Mouse (Mus musculus): ENCODE data around the gene Serpina1e. TPM values are rescaled to one million over a fixed set of nuclear protein-coding genes. Genes with fewer than 3 reads are reported as not detected.
"Not testable (repeated sequence)": the region's sequence is repeated elsewhere in the genome, so short reads cannot be mapped to it uniquely, and the experiment has no call there.

Serpina1e gene
- polyA plus RNA-seq, 1 experiment from 2014 or later: 0.33 TPM

DNA sequence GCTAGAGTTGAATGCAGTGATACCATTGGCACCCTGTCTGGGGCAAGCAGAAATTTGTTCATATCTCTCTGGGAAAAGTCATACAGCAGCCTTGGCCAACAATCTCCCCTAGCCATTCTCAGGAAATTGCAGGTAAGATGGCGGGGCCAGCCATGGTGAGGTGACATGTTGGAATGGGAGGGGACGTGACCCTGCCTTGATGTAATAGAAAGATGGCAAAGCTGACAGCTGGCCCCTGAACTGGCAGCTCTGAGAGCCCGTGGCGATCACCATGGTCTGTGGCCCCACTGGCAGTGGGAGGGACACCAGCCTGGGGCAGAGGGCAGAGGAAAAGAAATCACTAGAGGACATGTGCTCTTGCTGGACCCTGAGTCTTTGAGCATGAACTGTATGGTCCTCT, 12.5 kb downstream of the Serpina1e start:
- Histone ChIP-seq H3K4me3 (ENCODE audit: low read depth, low read length) (no peak overlapping the region), H3K4me2 (replicated peaks; ENCODE audit: low read depth, low read length) (no peak overlapping the region), H3K4me1 (ENCODE audit: insufficient read depth, low read depth, low read length) (no peaks in the 10 kb centered on the region), H3K36me3 (ENCODE audit: insufficient read depth, low read length) (no peaks in the 10 kb centered on the region), H3K9ac (replicated peaks; ENCODE audit: low read depth) (no peak overlapping the region), H3K9me3 (ENCODE audit: low read length) (no peaks in the 10 kb centered on the region), H3K27ac (ENCODE audit: low read length) (no peak overlapping the region), H3K27me3 (replicated peaks; ENCODE audit: insufficient read depth, low read length) (no peaks in the 10 kb centered on the region)
- DNase-seq (ENCODE audit: low spot score) (no peak), ATAC-seq (no peak)
- WGBS: 78% methylated on average over 4 of the region's 4 CpGs
- no peak for TF ChIP-seq EP300 (IDR thresholded peaks at IDR 0.05)
- TF ChIP-seq CTCF (IDR thresholded peaks at IDR 0.05): no peak

DNA sequence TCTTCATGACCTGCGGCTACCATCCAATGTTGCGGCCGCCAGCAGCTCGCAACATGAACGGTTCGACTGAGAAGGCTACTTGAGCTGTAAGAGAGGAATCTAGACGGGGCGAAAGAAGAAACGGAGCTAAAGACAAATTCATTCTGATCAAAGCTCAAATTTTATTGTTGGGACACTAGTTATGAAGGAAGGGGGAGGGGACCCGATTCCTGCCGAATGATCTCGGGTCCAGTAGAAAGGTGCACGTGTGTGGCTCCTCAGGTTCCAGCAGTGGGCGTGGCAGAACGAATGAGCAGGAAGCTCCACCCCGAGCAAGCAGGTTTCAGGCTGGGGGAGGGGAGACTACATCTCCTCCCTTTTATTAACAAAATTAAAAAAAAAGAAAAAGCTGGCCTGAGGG, 49.6 kb downstream of the Serpina1e start:
- not testable (repeated sequence) for H3K36me3 ChIP-seq (ENCODE audit: insufficient read depth, low read length); H3K9me3 ChIP-seq (ENCODE audit: low read length); DNase-seq (ENCODE audit: low spot score); H3K27me3 ChIP-seq (replicated peaks; ENCODE audit: insufficient read depth, low read length); H3K9ac ChIP-seq (replicated peaks; ENCODE audit: low read depth); H3K4me3 ChIP-seq (ENCODE audit: low read depth, low read length); H3K27ac ChIP-seq (ENCODE audit: low read length); H3K4me2 ChIP-seq (replicated peaks; ENCODE audit: low read depth, low read length); H3K4me1 ChIP-seq (ENCODE audit: insufficient read depth, low read depth, low read length); ATAC-seq
- WGBS: 93% methylated on average over 11 of the region's 16 CpGs

DNA sequence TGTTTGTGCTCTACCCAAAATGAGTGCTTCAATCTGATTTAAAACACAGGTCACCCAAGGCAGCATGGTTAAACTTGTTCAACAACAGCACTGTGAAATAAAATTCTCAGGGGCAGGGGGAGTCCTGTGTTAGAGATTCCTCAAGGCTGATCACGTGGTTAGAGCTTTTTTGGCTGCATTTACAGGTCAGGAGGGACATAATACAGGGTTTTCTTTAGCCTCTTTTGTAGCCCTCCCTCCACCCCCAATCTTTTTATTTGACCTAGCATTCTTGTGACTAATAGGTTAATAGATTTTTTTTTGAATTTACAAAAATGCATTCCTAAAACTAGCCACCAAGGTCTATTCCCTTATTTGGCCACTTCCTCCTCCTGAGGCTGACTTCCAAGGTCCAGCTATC, 51.0 kb downstream of the Serpina1e start:
- not testable (repeated sequence) for H3K4me2 ChIP-seq (replicated peaks; ENCODE audit: low read depth, low read length); ATAC-seq
- WGBS: 35% methylated on average over 1 of the region's 1 CpGs

DNA sequence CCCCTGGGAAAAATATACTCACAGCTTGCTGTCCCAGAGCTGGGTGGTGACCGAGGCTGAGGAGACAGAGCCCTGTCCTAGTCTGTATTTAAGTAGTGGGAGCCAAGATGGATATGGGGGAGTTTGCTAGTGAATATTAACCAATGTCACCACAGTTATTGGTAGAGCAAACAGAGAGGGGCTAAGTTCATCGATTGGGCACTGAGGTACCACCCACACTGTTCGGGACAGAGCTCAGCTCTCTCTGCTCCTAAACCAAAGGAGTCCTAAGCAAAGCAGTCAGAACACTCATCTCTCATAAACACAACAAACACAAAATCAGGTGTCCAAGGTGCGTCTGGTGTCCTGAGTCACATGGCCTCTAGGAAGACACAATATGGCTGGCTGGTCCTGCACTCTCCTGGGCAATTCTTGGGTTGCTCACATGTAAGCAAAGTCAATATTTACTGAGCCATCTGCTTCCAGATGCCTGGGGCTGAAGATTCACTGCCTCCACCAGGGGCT, 53.9 kb downstream of the Serpina1e start, which contains the start of gene Serpina1c:
Gene Serpina1c (minus strand): TSS at position 51 of the 504 bp plus-strand sequence.
- ATAC-seq; H3K36me3 ChIP-seq (ENCODE audit: insufficient read depth, low read length); H3K9me3 ChIP-seq (ENCODE audit: low read length): not testable (repeated sequence)

More for the DNA sequence above, 51.0 kb downstream of the Serpina1e start:
- not testable (repeated sequence) for H3K9ac ChIP-seq (replicated peaks; ENCODE audit: low read depth); H3K9me3 ChIP-seq (ENCODE audit: low read length); H3K36me3 ChIP-seq (ENCODE audit: insufficient read depth, low read length); H3K4me1 ChIP-seq (ENCODE audit: insufficient read depth, low read depth, low read length); DNase-seq (ENCODE audit: low spot score); H3K4me3 ChIP-seq (ENCODE audit: low read depth, low read length); H3K27ac ChIP-seq (ENCODE audit: low read length); H3K27me3 ChIP-seq (replicated peaks; ENCODE audit: insufficient read depth, low read length)

DNA sequence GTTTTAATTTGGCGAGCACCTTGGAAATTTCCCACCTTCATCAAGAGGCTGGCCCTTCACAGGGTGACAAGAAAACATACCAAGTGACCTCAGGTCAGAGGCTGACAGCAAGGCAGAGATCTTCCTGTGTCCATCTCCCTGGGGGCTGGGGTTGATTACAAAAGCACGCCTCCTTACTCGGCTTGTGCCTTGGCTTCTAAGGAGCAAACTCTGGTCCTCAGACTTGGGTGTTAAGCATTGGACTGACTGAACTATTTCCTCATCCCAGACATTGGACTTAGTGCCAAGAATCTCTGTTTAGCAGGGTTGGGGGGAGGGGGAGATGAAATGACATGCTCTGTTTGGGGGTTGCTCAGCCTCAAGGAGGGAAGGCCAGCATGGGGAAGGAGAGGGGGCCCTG, 56.8 kb downstream of the Serpina1e start:
- H3K4me2 ChIP-seq (replicated peaks; ENCODE audit: low read depth, low read length); H3K27me3 ChIP-seq (replicated peaks; ENCODE audit: insufficient read depth, low read length); H3K4me3 ChIP-seq (ENCODE audit: low read depth, low read length); H3K4me1 ChIP-seq (ENCODE audit: insufficient read depth, low read depth, low read length); H3K36me3 ChIP-seq (ENCODE audit: insufficient read depth, low read length); DNase-seq (ENCODE audit: low spot score); H3K9me3 ChIP-seq (ENCODE audit: low read length); H3K27ac ChIP-seq (ENCODE audit: low read length); H3K9ac ChIP-seq (replicated peaks; ENCODE audit: low read depth); ATAC-seq: not testable (repeated sequence)
- 87% methylated on average over 3 of the region's 3 CpGs for WGBS

More for the DNA sequence above, 53.9 kb downstream of the Serpina1e start, which contains the start of gene Serpina1c:
- not testable (repeated sequence) for H3K27me3 ChIP-seq (replicated peaks; ENCODE audit: insufficient read depth, low read length); H3K9ac ChIP-seq (replicated peaks; ENCODE audit: low read depth); H3K4me1 ChIP-seq (ENCODE audit: insufficient read depth, low read depth, low read length); DNase-seq (ENCODE audit: low spot score); H3K4me2 ChIP-seq (replicated peaks; ENCODE audit: low read depth, low read length); H3K27ac ChIP-seq (ENCODE audit: low read length); H3K4me3 ChIP-seq (ENCODE audit: low read depth, low read length)
- WGBS: 69% methylated on average over 3 of the region's 4 CpGs

Other genes starting within 250 kb of the Serpina1e start
- 0.36 and 0.43 TPM in 2 replicates for gene Serpina1d, start 185.4 kb downstream of the Serpina1e start, polyA plus RNA-seq (2015; fragmentation: Nextera tagmentation; extraction: Ambion mirVana)
- 0.14 and 0.16 TPM in 2 replicates for gene Serpina1b, start 128.6 kb downstream of the Serpina1e start, polyA plus RNA-seq (2015; fragmentation: Nextera tagmentation; extraction: Ambion mirVana)
- 0.18 and 0.20 TPM in 2 replicates for gene Serpina1a, start 95.4 kb downstream of the Serpina1e start, polyA plus RNA-seq (2015; fragmentation: Nextera tagmentation; extraction: Ambion mirVana)
- gene Serpina1c, start 54.1 kb downstream of the Serpina1e start, polyA plus RNA-seq (2015; fragmentation: Nextera tagmentation; extraction: Ambion mirVana): 0.18 and 0.20 TPM in 2 replicates
- not detected in 2 replicates for gene Serpina11, start 31.0 kb upstream of the Serpina1e start, polyA plus RNA-seq (2015; fragmentation: Nextera tagmentation; extraction: Ambion mirVana)
- 0.32 and 0.89 TPM in 2 replicates for gene Serpina9, start 54.8 kb upstream of the Serpina1e start, polyA plus RNA-seq (2015; fragmentation: Nextera tagmentation; extraction: Ambion mirVana)
- 0.04 TPM in 1 of 2 replicates, not detected in the other for gene Serpina12, start 85.5 kb upstream of the Serpina1e start, polyA plus RNA-seq (2015; fragmentation: Nextera tagmentation; extraction: Ambion mirVana)
- gene Serpina5, start 142.1 kb upstream of the Serpina1e start, polyA plus RNA-seq (2015; fragmentation: Nextera tagmentation; extraction: Ambion mirVana): not detected in 2 replicates
- not detected in 2 replicates for gene Serpina3a, start 153.7 kb upstream of the Serpina1e start, polyA plus RNA-seq (2015; fragmentation: Nextera tagmentation; extraction: Ambion mirVana)
- gene Serpina3b, start 169.0 kb upstream of the Serpina1e start, polyA plus RNA-seq (2015; fragmentation: Nextera tagmentation; extraction: Ambion mirVana): not detected in 2 replicates
- gene Serpina3c, start 194.9 kb upstream of the Serpina1e start, polyA plus RNA-seq (2015; fragmentation: Nextera tagmentation; extraction: Ambion mirVana): 4.3 and 5.6 TPM in 2 replicates

Measured in lung, postnatal 0 days (tissue).